Mouse (Mus musculus) CD4-positive, CD25-positive, alpha-beta regulatory T cell, adult 4 months (primary cell): Measurements from ENCODE around the gene Top1. TPM values are rescaled to one million over a fixed set of nuclear protein-coding genes. Genes with fewer than 3 reads are reported as not detected.

ENCODE experiments used
- ATAC-seq: one replicate; pipeline ENCODE4 v1.8.0; 2017
- polyA plus RNA-seq, 2 experiments: library from polyadenylated mRNA; unstranded; fragments of 100-300 nt; shearing (Covaris generic); gene quantifications; one replicate each; pipeline ENCODE4 v1.2.1; 2017

The Top1 gene
- polyA plus RNA-seq, 2 experiments from 2014 or later: 73.9 to 91.0 TPM

- no peak for ATAC-seq
These were observed 77.0 kb downstream of the Top1 start for GRCm38 (mm10) chr2:160722714-160723113.

- ATAC-seq: no peak
These were observed 78.1 kb downstream of the Top1 start for GRCm38 (mm10) chr2:160723613-160724375.

GRCm38 (mm10) chr2:160724536-160724935, 78.8 kb downstream of the Top1 start:
- no peak for ATAC-seq

GRCm38 (mm10) chr2:160725877-160726864, 80.5 kb downstream of the Top1 start:
- ATAC-seq: no peak

- no peak for ATAC-seq
These were observed 83.3 kb downstream of the Top1 start for GRCm38 (mm10) chr2:160728972-160729371.

- ATAC-seq: no peak
These were observed 83.7 kb downstream of the Top1 start for GRCm38 (mm10) chr2:160729436-160729835.

GRCm38 (mm10) chr2:160729851-160730796, 84.4 kb downstream of the Top1 start:
- ATAC-seq: no peak

- peak; percentile 2 for ATAC-seq
These were observed 85.1 kb downstream of the Top1 start for GRCm38 (mm10) chr2:160730797-160731116.

- peak; percentile 69 for ATAC-seq
These were observed 85.6 kb downstream of the Top1 start, which contains the start of gene Plcg1 for GRCm38 (mm10) chr2:160731117-160731838. Gene Plcg1, plus strand, starts transcription at chr2:160731300.

- no peak for ATAC-seq
These were observed 86.2 kb downstream of the Top1 start for GRCm38 (mm10) chr2:160731839-160732261.

- ATAC-seq: no peak
These were observed 86.8 kb downstream of the Top1 start for GRCm38 (mm10) chr2:160732420-160732995.

- ATAC-seq: peak; percentile 58
These were observed 87.4 kb downstream of the Top1 start for GRCm38 (mm10) chr2:160733131-160733531.

- peak; percentile 18 for ATAC-seq
These were observed 88.6 kb downstream of the Top1 start for GRCm38 (mm10) chr2:160734331-160734730.

GRCm38 (mm10) chr2:160735706-160736310, 90.1 kb downstream of the Top1 start:
- ATAC-seq: peak; percentile 10

GRCm38 (mm10) chr2:160736466-160736865, 90.8 kb downstream of the Top1 start:
- no peak for ATAC-seq

GRCm38 (mm10) chr2:160738354-160738753, 92.7 kb downstream of the Top1 start:
- no peak for ATAC-seq

GRCm38 (mm10) chr2:160739647-160740356, 94.1 kb downstream of the Top1 start:
- no peak for ATAC-seq

- peak; percentile 53 for ATAC-seq
These were observed 95.0 kb downstream of the Top1 start for GRCm38 (mm10) chr2:160740521-160741156.

GRCm38 (mm10) chr2:160741580-160741979, 95.9 kb downstream of the Top1 start:
- ATAC-seq: no peak
